In genomic region chr5:129980216-129980615, GRCm38 (mm10) we compare ENCODE assay signal across 30 mouse cellular contexts. TPM values are rescaled to one million over a fixed set of nuclear protein-coding genes. Genes with fewer than 3 reads are reported as not detected.
DNase-seq lines count a peak whose midpoint lies in the region; ATAC-seq lines count a peak whose summit lies in the region.
"Had no signal": no experiment of that assay in that cellular context is flagged by ENCODE, and none has a peak within 500 bp of the region (broad histone marks: within the 10 kb centered on the region; RNA-seq: fewer than 3 reads in every experiment).

No protein-coding gene starts in this region.

- peaks cover 63% of the 10 kb centered on the region for H3K4me1 ChIP-seq in liver, embryonic 15.5 days (replicated peaks)
- H3K4me1 ChIP-seq: embryonic facial prominence, embryonic 13.5 days; limb, embryonic 13.5 days; neural tube, embryonic 12.5 days had no signal

- ATAC-seq in erythroblast, adult 5-6 weeks (replicated peaks; ENCODE audit: low FRiP score, poor library complexity, severe bottlenecking), result peak; percentile 65
- ATAC-seq in liver, embryonic 15.5 days (ENCODE audit: insufficient read depth), result peak; percentile 37
- ATAC-seq: forebrain, embryonic 14.5 days had no signal

- peak overlapping the region; percentile 91 for H3K27ac ChIP-seq in liver, embryonic 15.5 days (replicated peaks)
- H3K27ac ChIP-seq: embryonic facial prominence, embryonic 13.5 days; heart, adult 2 months; hindbrain, embryonic 13.5 days; layer of hippocampus, adult 2 months; limb, embryonic 13.5 days; midbrain, embryonic 12.5 days; neural tube, embryonic 12.5 days; stomach, postnatal 0 days had no signal

- 36% methylated on average over 3 of the region's 3 CpGs for WGBS in liver, embryonic 15.5 days (ENCODE audit: insufficient replicate concordance)

- peak overlapping the region; percentile 53 for H3K4me2 ChIP-seq in liver, embryonic 15.5 days
- H3K4me2 ChIP-seq: embryonic facial prominence, embryonic 13.5 days; heart, embryonic 12.5 days; hindbrain, embryonic 13.5 days; limb, embryonic 13.5 days; midbrain, embryonic 12.5 days; neural tube, embryonic 12.5 days had no signal

- no peaks in the 10 kb centered on the region for H3K27me3 ChIP-seq in liver, embryonic 15.5 days
- H3K27me3 ChIP-seq: embryonic facial prominence, embryonic 13.5 days; heart, embryonic 12.5 days; hindbrain, embryonic 13.5 days; limb, embryonic 13.5 days; midbrain, embryonic 12.5 days; neural tube, embryonic 12.5 days had no signal

- peak overlapping the region; percentile 20 for H3K4me3 ChIP-seq in liver, embryonic 15.5 days (replicated peaks)
- H3K4me3 ChIP-seq: embryonic facial prominence, embryonic 13.5 days; heart, adult 2 months; heart, embryonic 12.5 days; hindbrain, embryonic 13.5 days; layer of hippocampus, adult 2 months; limb, embryonic 13.5 days; midbrain, embryonic 12.5 days; myocyte; neural tube, embryonic 12.5 days had no signal

- H3K9me3 ChIP-seq in liver, embryonic 15.5 days (replicated peaks), result no peaks in the 10 kb centered on the region
- H3K9me3 ChIP-seq: embryonic facial prominence, embryonic 13.5 days; heart, embryonic 12.5 days; hindbrain, embryonic 13.5 days; limb, embryonic 13.5 days; midbrain, embryonic 12.5 days; neural tube, embryonic 12.5 days had no signal

- DNase-seq in liver, result peak; percentile 82
- no peak for DNase-seq in gastrocnemius, postnatal 10 days
- DNase-seq in right cerebral cortex, adult 2 months (ENCODE audit: low spot score in 2 of 2), result no peak
- DNase-seq in layer of hippocampus, adult 11-12 months (ENCODE audit: low spot score), result no peak
- DNase-seq: adrenal gland, adult 8-10 months; B cell, adult 2 months; cerebellum, adult 9-11 months; gastrocnemius, postnatal 36 days; heart, adult 2 months; heart, postnatal 4 days; kidney, adult 11 months; kidney, postnatal 25 days; lung, adult 2 months; lung, postnatal 14 days; right cerebral cortex, adult 18-20 months; right cerebral cortex, postnatal 4 days; thymus, adult 2 months; thymus, postnatal 4 days had no signal

- peak overlapping the region; percentile 37 for H3K9ac ChIP-seq in liver, embryonic 15.5 days
- H3K9ac ChIP-seq: embryonic facial prominence, embryonic 13.5 days; heart, embryonic 12.5 days; hindbrain, embryonic 13.5 days; limb, embryonic 13.5 days; midbrain, embryonic 12.5 days; neural tube, embryonic 12.5 days had no signal

- H3K36me3 ChIP-seq in liver, embryonic 15.5 days (replicated peaks), result peaks cover 45% of the 10 kb centered on the region

RNA-seq across cellular contexts. Expression of gene Gusb, which starts 22.6 kb away (rescaled TPM):
- total RNA-seq in erythroblast, adult 5-6 weeks (2015; ENCODE audit: low replicate concordance), result 22.1 and 25.5 TPM in 2 replicates
- total RNA-seq in erythroblast, adult 5-6 weeks (2017; ENCODE audit: low replicate concordance), result 8.9 and 13.4 TPM in 2 replicates
- polyA plus RNA-seq in liver, embryonic 15.5 days (2015; fragmentation: Nextera tagmentation; extraction: Ambion mirVana), result 32.5 and 34.1 TPM in 2 replicates
- 10 to 100 TPM; 16.5 to 23.5 TPM for total RNA-seq in gastrocnemius, postnatal 10 days (2021)

RNA-seq across cellular contexts. Expression of gene Vkorc1l1, which starts 38.4 kb away (rescaled TPM):
- total RNA-seq in erythroblast, adult 5-6 weeks (2015; ENCODE audit: low replicate concordance), result 39.8 and 49.3 TPM in 2 replicates
- 27.2 and 30.7 TPM in 2 replicates for total RNA-seq in erythroblast, adult 5-6 weeks (2017; ENCODE audit: low replicate concordance)
- polyA plus RNA-seq in liver, embryonic 15.5 days (2015; fragmentation: Nextera tagmentation; extraction: Ambion mirVana), result 18.4 and 21.7 TPM in 2 replicates
- total RNA-seq in gastrocnemius, postnatal 10 days (2021), result 10 to 100 TPM; 17.6 to 18.5 TPM

RNA-seq across cellular contexts. Expression of gene Asl, which starts 48.8 kb away (rescaled TPM):
- 1.9 and 11.3 TPM in 2 replicates for total RNA-seq in erythroblast, adult 5-6 weeks (2015; ENCODE audit: low replicate concordance)
- 2.0 and 2.6 TPM in 2 replicates for total RNA-seq in erythroblast, adult 5-6 weeks (2017; ENCODE audit: low replicate concordance)
- 53.1 and 57.8 TPM in 2 replicates for polyA plus RNA-seq in liver, embryonic 15.5 days (2015; fragmentation: Nextera tagmentation; extraction: Ambion mirVana)
- total RNA-seq in gastrocnemius, postnatal 10 days (2021), result 10 to 100 TPM; 10.2 to 10.3 TPM

RNA-seq across cellular contexts. Expression of gene Crcp, which starts 48.9 kb away (rescaled TPM):
- total RNA-seq in erythroblast, adult 5-6 weeks (2015; ENCODE audit: low replicate concordance), result 9.2 and 16.5 TPM in 2 replicates
- total RNA-seq in erythroblast, adult 5-6 weeks (2017; ENCODE audit: low replicate concordance), result 18.7 and 21.6 TPM in 2 replicates
- 23.1 and 24.0 TPM in 2 replicates for polyA plus RNA-seq in liver, embryonic 15.5 days (2015; fragmentation: Nextera tagmentation; extraction: Ambion mirVana)
- 10 to 100 TPM; 14.5 to 16.5 TPM for total RNA-seq in gastrocnemius, postnatal 10 days (2021)
